Mouse (Mus musculus): Measurements from ENCODE around the gene Ncoa5.
A peak's percentile ranks its signal among the peaks of the same experiment; 100 is the strongest.

GRCm38 (mm10) chr2:164950501-164950900 lies 84.2 kb downstream of the Ncoa5 start:
- TF ChIP-seq POLR2A (IDR thresholded peaks at IDR 0.05; ENCODE audit: insufficient read depth, low read depth, low read length) (no peak), CTCF (IDR thresholded peaks at IDR 0.05; ENCODE audit: insufficient read depth, low read depth, low read length) (0 out of 2 replicates have a peak, but pooled peaks have one; percentile 30)

Data from olfactory bulb, adult 2 months (tissue).